Mouse (Mus musculus) intestine, embryonic 14.5 days (tissue): Measurements from ENCODE around the gene 1700020N01Rik. TPM values are rescaled to one million over a fixed set of nuclear protein-coding genes. Genes with fewer than 3 reads are reported as not detected.
A peak's percentile ranks its signal among the peaks of the same experiment; 100 is the strongest.

Experiments used
- ATAC-seq: fragments of 200-750 bp; cut with Nextera tagmentation; replicated peaks from 2 replicates; pipeline ENCODE4 v1.8.0; 2017; ENCODE audit warnings: low read depth, moderate number of reproducible peaks, moderate TSS enrichment, moderate library complexity; ENCODE audit not compliant: low FRiP score, low TSS enrichment
- DNase-seq: peaks from one replicate; pipeline ENCODE4 v3.0.0-alpha.2; 2018; ENCODE audit warnings: low spot score
- H3K27ac ChIP-seq: fragments of 300-500 bp; sonication (generic); 2 replicates; pipeline ENCODE4 v1.5.1; 2014; ENCODE audit warnings: low read depth, mild to moderate bottlenecking, control low read depth
- H3K27me3 ChIP-seq: fragments of 300-500 bp; sonication (generic); replicated peaks from 2 replicates; pipeline ENCODE4 v1.6.1; 2014; ENCODE audit warnings: low read length, control low read depth; ENCODE audit not compliant: control insufficient read depth, insufficient read depth
- H3K36me3 ChIP-seq: fragments of 300-500 bp; sonication (generic); 2 replicates; pipeline ENCODE4 v1.6.1; 2014; ENCODE audit warnings: low read length, control low read depth; ENCODE audit not compliant: control insufficient read depth, insufficient read depth
- H3K4me1 ChIP-seq: fragments of 300-500 bp; sonication (generic); replicated peaks from 2 replicates; pipeline ENCODE4 v1.6.1; 2014; ENCODE audit warnings: low read length, control low read depth, mixed read lengths; ENCODE audit not compliant: control insufficient read depth, insufficient read depth
- H3K4me2 ChIP-seq: fragments of 300-500 bp; sonication (generic); 2 replicates; pipeline ENCODE4 v1.6.1; 2014; ENCODE audit warnings: low read length
- H3K4me3 ChIP-seq: fragments of 300-500 bp; sonication (generic); 2 replicates; pipeline ENCODE4 v1.5.1; 2014; ENCODE audit warnings: low read depth, low read length, control low read depth, mixed read lengths
- H3K9ac ChIP-seq: fragments of 300-500 bp; sonication (generic); 2 replicates; pipeline ENCODE4 v1.6.1; 2014; ENCODE audit warnings: mild to moderate bottlenecking, low read length
- H3K9me3 ChIP-seq: fragments of 300-500 bp; sonication (generic); 2 replicates; pipeline ENCODE4 v1.6.1; 2016; ENCODE audit warnings: low read length, control low read depth; ENCODE audit not compliant: control insufficient read depth
- WGBS: fragments of 180-500 bp; shearing (Covaris S2); extraction: QIAGEN DNeasy Blood & Tissue Kit; methylation state at CpG from one replicate; pipeline ENCODE4 v1.1.7; 2014; 5-methylcytosine and 5-hydroxymethylcytosine counted together
- polyA plus RNA-seq: library from polyadenylated mRNA; unstranded; fragments of >200 nt; fragmentation: Nextera tagmentation; extraction: Ambion mirVana; gene quantifications from 2 replicates; pipeline ENCODE4 v1.2.1, GENCODE M21; 2014

1700020N01Rik gene
- polyA plus RNA-seq, 1 experiment from 2014 or later: not detected

DNA sequence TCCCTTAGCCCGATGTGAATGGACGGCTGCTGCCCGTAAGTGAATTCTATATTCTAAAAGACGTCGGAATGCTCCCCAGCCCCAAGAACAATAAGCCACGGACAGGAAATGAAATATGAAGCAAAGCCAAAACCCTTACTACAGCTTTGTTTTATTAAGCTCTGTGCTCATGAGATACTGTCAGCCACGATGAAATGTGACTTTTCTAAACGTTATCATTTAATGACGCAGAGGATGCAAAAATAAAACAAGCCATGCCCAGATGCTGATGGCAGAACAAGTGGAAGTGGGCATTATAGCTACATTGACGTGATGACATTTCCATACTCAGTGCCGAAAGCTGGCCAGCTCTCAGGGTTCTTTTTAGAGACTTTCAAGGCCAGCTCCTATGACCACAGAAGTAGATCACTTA, 76.8 kb downstream of the 1700020N01Rik start:
- 57% methylated on average over 11 of the region's 11 CpGs for WGBS
- H3K27me3 ChIP-seq: no peaks in the 10 kb centered on the region
- H3K9ac ChIP-seq: no peak overlapping the region
- H3K4me3 ChIP-seq: no peak overlapping the region
- no peak for DNase-seq
- H3K4me2 ChIP-seq: no peak overlapping the region
- no peaks in the 10 kb centered on the region for H3K4me1 ChIP-seq
- peak overlapping the region; percentile 47; the same call in 1 of the 2 replicates for H3K27ac ChIP-seq
- no peaks in the 10 kb centered on the region; the same call in 1 of the 2 replicates for H3K9me3 ChIP-seq
- no peaks in the 10 kb centered on the region for H3K36me3 ChIP-seq
- ATAC-seq: no peak

- Histone ChIP-seq H3K4me2 (no peak overlapping the region), H3K4me1 (no peaks in the 10 kb centered on the region), H3K27me3 (no peaks in the 10 kb centered on the region), H3K36me3 (no peaks in the 10 kb centered on the region), H3K4me3 (no peak overlapping the region), H3K9me3 (no peaks in the 10 kb centered on the region; the same call in 1 of the 2 replicates), H3K27ac (peak overlapping the region; percentile 47; the same call in 1 of the 2 replicates), H3K9ac (no peak overlapping the region)
- ATAC-seq (no peak), DNase-seq (no peak)
- 77% methylated on average over 5 of the region's 5 CpGs for WGBS
Measured at GRCm38 (mm10) chr10:21670168-21670567, 77.2 kb downstream of the 1700020N01Rik start.

Other genes starting within 250 kb of the 1700020N01Rik start
- gene Aldh8a1, start 215.9 kb upstream of the 1700020N01Rik start, polyA plus RNA-seq: 0.12 TPM in 1 of 2 replicates, not detected in the other